Mouse (Mus musculus) ovary, postnatal 10 days (tissue): ENCODE data around the gene Plcd3.

Experiments
- DNase-seq: peaks from one replicate; pipeline ENCODE4 v3.0.0; 2022; ENCODE audit warnings: low spot score

The Plcd3 gene

DNA sequence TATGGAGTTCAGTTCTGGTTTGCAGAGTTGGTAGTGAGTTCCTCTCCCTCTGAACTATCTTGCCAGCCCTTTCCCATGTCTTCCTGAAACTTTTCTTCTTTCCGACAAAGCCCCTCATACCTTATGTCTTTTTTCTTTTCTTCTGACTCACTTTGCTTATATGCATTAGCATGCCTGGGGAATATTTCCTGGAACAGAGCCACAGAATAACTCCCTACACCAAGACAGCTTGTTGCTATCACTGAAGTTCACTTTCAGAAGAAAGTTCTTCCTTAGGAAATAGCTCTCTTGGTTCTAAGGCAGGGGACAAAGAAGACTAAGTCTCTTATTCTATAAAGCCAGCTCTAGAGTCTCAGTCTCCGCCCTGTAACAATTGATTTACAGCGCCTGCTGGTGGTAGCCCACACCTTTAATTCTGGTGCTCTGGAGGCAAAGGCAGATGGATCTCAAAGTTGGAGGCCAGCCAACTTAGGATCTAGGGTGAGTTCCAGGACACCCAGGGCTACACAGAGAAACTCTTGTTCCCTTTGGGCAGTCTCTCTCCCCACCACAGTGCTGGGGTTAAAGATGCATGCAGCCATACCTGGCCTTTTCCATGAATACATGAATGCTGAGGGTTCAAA, 80.6 kb downstream of the Plcd3 start:
- no peak for DNase-seq
